Mouse (Mus musculus) layer of hippocampus, adult 18-20 months (tissue): ENCODE results near the gene Cabp2. TPM values are rescaled to one million over a fixed set of nuclear protein-coding genes. Genes with fewer than 3 reads are reported as not detected.
"Not testable (repeated sequence)": the region's sequence is repeated elsewhere in the genome, so short reads cannot be mapped to it uniquely, and the experiment has no call there.

Experiments
- DNase-seq, 2 experiments: peaks; one replicate each; pipeline ENCODE4 v3.0.0; 2022; ENCODE audit warnings: low spot score in 2 of 2
- total RNA-seq, 2 experiments: library from RNA; stranded (reverse); gene quantifications; 2 replicates each; pipeline ENCODE4 v1.2.3; 2021

Cabp2 gene
- total RNA-seq, 2 experiments from 2014 or later = not detected

DNA sequence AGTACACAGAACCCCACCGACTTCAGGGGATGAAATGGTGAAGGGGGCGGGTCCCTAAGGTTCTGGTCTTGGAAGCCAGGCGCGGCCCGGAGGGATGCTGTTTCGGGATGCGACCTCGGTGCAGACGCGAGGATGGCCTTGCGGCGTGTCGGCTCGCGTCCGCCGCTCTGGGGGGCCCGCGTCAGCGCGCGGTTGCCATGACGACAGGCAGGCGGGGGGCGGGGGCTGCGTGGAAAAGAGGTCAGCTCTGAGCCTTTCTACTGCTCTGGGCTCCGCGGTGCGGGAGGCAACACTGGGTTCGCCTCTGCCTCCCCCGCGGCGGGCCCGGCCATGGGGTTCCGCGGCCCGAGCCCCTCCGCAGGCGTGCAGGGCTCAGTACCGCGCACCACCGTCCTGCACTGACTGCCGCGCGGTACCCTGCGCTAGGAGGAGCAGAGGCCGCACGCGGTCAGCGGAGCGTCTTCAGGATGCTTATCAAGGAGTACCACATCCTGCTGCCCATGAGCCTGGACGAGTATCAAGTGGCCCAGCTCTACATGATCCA is 19.4 kb downstream of the Cabp2 start:
- peak; percentile 67 for DNase-seq

DNA sequence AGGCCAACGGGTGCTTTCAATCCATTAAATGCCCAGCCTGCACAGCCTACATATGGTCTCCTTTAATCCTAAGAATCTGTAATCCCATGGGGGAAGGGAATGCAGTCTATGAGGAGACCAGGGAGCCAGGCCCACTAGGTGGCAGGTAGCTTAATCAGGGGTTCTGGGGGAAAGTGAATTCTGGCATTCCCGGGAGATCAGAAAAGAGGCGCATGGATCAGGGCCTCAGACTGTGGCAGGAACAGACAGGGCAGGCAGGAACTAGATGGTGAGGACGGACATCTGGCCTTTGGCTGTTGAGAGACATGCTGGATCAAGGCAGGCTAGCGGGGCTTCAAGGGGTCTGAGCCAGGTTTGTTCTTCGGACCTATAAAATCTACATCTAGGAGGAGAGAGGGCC is 20.1 kb downstream of the Cabp2 start:
- DNase-seq = no peak

DNA sequence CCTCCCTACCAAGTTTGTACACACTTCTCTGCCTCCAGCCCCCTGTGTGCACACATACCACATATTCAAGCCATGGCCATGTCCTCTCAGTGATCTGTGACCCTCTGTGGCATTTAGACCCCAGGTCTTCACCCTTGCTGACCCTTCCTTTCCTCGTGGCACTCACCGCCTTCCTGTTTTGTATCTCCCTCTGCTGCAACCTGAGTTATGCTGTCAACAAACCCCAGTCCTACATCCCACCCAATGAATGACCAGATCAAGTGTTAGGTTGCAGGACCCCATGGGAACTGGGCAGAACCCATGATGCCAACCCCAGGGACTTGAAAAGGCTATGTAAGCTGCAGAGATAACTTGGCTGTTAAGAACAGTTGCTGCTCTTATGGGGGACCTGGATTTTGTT is 20.7 kb downstream of the Cabp2 start:
- DNase-seq = no peak

DNA sequence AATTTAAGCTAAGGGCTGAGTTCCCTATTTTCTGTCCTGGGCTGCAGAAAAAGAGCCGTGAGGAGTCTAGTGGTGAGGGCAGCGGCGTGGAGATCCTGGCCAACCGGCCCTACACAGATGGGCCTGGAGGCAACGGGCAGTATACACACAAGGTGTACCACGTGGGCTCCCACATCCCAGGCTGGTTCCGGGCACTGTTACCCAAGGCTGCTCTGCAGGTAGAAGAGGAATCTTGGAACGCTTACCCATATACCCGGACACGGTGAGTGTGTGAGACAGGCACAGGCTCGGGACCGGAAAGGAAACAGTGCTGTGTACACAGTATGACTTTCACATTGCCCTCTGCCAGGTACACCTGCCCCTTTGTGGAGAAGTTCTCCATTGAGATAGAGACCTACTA is 21.2 kb downstream of the Cabp2 start:
- no peak for DNase-seq

DNA sequence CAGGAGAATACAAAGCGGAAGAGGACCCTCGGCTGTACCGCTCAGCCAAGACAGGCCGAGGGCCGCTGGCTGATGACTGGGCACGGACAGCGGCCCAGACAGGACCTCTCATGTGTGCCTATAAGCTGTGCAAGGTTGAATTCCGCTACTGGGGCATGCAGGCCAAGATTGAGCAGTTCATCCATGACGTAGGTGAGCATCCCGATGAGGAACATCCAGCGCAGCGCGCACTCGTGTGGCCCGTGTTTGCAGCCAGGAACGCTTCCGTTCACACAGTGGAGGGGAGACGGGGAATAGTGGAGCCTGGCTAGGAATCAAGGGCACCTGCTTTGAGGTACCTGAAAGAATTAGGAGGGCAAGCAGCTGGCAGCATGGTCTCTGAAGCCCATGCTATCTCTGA is 21.9 kb downstream of the Cabp2 start:
- no peak for DNase-seq

DNA sequence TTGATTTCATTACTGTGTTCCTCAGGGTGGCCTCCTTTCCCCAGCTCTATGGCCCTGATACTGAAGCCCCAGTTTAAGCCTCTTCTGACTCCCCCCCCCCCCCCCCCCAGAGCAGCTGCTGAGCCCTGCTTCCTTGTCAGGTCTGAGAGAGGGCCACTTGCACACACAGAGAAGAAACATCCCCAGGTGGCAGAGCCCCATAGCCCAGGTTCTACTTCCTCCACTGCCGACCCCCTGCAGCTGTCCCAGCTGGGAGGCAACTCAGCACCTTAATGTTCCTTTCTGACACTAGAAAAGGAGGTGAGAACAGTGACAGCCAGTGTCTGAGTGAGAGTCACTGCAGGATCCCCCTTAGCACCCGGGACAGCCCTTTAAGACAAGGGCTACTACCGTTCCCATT is 22.4 kb downstream of the Cabp2 start:
- no peak for DNase-seq

GRCm38 (mm10) chr19:4104675-4105194 is 23.4 kb downstream of the Cabp2 start:
- no peak for DNase-seq

- no peak for DNase-seq
Measured at GRCm38 (mm10) chr19:4106654-4107053, 25.3 kb downstream of the Cabp2 start.

- no peak for DNase-seq
Measured at GRCm38 (mm10) chr19:4108535-4108934, 27.2 kb downstream of the Cabp2 start.

DNA sequence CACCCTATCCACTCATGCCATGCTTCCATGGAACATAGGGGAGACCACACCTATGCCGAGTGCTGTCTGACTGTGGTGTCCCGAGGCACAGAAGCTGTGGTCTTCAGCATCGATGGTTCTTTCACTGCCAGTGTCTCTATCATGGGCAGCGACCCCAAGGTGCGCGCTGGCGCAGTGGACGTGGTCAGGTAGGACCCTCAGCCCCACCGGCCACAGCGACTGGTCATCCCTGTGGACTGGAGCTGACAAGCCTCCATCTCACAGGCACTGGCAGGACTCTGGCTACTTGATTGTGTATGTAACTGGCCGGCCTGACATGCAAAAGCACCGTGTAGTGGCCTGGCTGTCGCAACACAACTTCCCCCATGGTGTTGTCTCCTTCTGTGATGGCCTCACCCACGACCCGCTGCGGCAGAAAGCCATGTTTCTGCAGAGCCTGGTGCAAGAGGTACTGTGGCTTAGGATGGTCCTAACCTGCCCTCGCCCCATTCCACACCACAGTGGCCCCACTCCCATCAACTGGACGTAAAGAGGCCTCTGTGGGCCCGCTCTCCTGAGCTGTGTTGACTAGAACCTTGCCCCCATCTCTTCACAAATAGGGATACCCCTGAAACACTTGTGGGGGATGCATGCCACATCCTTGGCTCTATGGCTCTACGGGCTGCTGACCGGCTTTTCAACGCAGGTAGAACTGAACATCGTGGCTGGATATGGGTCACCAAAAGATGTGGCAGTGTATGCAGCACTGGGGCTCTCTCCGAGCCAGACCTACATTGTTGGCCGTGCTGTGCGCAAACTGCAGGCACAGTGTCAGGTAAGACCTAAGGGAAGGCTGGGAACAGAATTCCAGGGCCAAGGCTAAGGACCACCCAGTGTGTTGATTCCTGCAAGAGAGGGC is 30.9 kb downstream of the Cabp2 start:
- no peak for DNase-seq

- peak; percentile 80 to 88 for DNase-seq
Measured at GRCm38 (mm10) chr19:4113186-4113805, 31.9 kb downstream of the Cabp2 start.

GRCm38 (mm10) chr19:4113806-4114230 is 32.4 kb downstream of the Cabp2 start:
- DNase-seq = no peak

DNA sequence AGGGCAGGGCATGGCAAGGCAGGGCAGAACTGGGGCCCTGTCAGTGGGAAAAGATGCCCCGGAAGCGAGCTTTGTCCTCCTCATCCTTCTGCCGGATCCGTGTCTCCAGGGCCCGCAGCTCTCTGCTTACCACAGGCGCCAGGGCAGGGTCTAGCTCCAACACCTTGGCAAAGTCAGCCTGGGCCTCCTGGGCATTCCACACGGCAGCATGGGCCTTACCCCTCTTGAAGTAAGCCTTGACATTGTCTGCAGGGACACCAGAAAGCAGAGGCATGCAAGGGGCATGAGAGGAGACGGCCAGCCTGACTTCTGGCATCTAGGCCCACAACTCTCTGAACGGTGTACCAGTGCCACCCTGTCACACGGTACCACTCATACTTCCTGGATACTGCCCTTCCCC is 33.2 kb downstream of the Cabp2 start:
- no peak for DNase-seq

DNA sequence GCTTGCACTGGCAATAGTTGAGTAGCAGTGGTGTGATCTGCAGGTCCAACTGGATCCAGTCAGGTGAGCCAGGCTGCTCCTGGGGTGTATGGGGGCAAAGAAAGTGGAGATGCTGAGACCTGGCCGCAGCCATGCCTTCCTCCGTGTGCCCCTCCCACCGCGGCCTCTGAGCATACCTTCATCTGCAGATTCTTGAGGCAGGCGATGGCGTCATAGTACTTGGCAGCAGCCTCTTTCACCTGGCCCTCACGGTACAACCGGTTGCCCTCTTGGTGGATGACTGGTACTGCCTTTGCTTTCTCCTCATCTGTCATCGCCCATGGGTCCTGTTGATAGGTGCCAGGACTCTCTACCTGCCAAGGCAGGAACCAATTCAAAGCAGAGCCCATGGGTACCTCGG is 33.8 kb downstream of the Cabp2 start:
- DNase-seq = no peak

GRCm38 (mm10) chr19:4115816-4116215 is 34.4 kb downstream of the Cabp2 start:
- DNase-seq = no peak

- DNase-seq = no peak
Measured at GRCm38 (mm10) chr19:4117006-4117405, 35.6 kb downstream of the Cabp2 start.

DNA sequence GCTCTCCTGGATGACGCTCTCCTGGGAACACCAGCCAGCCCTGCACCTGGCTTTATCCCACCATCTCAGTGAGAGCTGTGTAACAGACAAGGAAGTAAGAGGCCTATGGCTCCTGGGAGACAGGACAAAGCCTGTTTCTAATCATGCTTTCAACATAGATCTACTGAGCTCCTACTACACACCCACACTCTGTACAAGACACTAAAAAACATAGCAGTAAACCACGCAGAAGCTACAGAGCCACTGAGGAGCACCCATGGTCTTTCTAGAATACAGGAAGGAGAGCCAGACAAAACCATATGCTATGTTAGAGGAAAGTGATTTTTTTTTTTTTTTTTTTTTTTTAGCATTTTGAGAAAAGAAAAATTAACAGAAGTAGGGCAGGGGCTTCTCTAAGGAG is 37.0 kb downstream of the Cabp2 start:
- DNase-seq = no peak

DNA sequence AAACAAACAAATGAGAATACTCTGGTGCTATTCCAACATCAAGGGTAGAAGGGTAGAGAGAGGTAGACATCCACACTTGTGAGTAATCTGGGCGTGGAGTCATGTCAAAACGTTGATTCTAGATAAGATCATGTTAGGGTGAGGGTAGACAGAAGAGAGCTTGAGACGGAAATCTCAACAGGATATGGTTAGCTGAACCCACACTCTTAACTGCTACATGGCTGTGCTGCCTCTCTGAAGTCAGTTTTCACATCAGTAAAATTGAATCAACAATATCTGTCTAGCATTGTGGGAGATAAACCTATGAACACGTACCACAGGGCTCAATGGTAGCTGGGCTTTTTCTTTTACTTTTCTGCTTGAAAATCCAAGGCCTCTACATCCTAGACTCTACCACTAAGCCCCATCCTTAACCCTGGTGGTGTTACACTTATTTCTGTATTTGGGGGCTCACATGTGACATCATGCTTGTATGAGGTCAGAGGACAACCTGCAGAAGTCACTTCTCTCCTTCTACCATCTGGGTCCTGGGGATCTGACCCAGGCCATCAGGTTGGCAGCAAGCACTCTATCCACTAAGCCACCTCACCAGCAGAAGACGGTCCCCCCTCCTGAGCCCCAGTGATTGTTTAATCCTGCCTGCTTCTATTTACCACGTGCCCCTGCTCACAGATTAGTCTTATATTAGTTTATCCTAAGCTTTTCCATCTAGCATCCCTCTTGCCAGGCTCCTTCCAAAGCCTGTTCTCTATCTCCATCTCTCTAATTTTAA is 38.5 kb downstream of the Cabp2 start:
- DNase-seq = no peak

- DNase-seq = no peak
Measured at GRCm38 (mm10) chr19:4120496-4120895, 39.1 kb downstream of the Cabp2 start.

DNA sequence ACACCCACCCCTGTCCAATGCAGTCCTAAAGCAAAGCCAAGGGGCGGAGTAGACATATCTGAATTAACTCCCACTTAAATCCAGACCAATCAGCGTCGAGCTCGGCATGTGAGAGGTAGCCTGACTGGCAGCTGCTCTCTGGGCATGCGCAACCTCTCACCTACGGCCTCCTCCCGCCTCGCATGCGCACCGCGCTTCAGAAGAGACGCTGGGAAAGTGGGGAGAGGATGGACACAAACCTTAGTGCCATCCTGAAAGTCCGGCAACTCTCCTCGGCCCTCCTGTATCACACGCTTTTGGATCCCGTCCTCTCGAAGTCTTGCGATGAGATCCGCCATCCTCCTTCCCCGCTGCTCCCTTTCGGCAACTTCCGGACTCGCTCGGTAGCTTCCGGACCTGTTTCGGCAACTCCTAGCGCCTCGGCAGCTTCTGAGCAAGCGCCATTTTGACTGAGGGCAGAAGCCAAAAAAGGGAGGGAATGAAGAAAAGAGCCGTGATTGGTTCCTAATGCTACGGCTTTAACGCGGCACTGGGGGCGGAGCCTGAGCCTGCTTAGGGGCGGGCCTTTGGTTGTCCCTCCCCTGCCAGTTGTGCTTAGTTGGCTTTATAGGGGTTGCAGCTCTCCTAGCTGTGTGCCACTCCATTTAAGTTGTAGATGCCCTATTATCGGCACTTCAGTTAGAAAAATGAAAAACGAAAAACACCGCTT is 39.9 kb downstream of the Cabp2 start:
- peak; percentile 96 to 99 for DNase-seq

- not testable (repeated sequence) for DNase-seq
Measured at GRCm38 (mm10) chr19:4121896-4122295, 40.5 kb downstream of the Cabp2 start.
